Comparison of ENCODE assay signal across 8 mouse cellular contexts in genomic region chr1:171438014-171438670, GRCm38 (mm10). TPM values are rescaled to one million over a fixed set of nuclear protein-coding genes. Genes with fewer than 3 reads are reported as not detected.
A peak's percentile ranks its signal among the peaks of the same experiment; 100 is the strongest.
DNase-seq lines count a peak whose midpoint lies in the region; ATAC-seq and TF ChIP-seq lines count a peak whose summit lies in the region.

No protein-coding gene starts in this region.

- peak overlapping the region; percentile 45; the same call in 1 of the 2 replicates for H3K9ac ChIP-seq in embryonic facial prominence, embryonic 12.5 days
- H3K9ac ChIP-seq in intestine, embryonic 15.5 days: peak overlapping the region; percentile 68

- peak overlapping the region; percentile 59; the same call in 1 of the 2 replicates for H3K27ac ChIP-seq in layer of hippocampus, adult 2 months
- no peak overlapping the region for H3K27ac ChIP-seq in embryonic facial prominence, embryonic 12.5 days
- peak overlapping the region; percentile 86 for H3K27ac ChIP-seq in intestine, embryonic 15.5 days
- 0 out of 2 replicates have a peak overlapping the region, but pooled peaks have one; percentile 9 for H3K27ac ChIP-seq in midbrain, embryonic 10.5 days (replicated peaks)

- DNase-seq in layer of hippocampus, adult 2 months (ENCODE audit: low spot score in 2 of 2): no peak
- no peak for DNase-seq in layer of hippocampus, postnatal 36 days
- no peak for DNase-seq in midbrain, embryonic 10.5 days (ENCODE audit: low spot score)
- no peak for DNase-seq in right cerebral cortex, postnatal 25 days

- no peak for TF ChIP-seq CTCF in layer of hippocampus, adult 2 months (conservative IDR thresholded peaks at IDR 0.05)

- peaks cover 32% of the 10 kb centered on the region for H3K27me3 ChIP-seq in embryonic facial prominence, embryonic 12.5 days
- H3K27me3 ChIP-seq in intestine, embryonic 15.5 days (replicated peaks): no peaks in the 10 kb centered on the region
- H3K27me3 ChIP-seq in midbrain, embryonic 10.5 days (ENCODE audit: low read depth, poor library complexity, severe bottlenecking): peaks cover 64% of the 10 kb centered on the region

- H3K4me3 ChIP-seq in layer of hippocampus, adult 2 months: peak overlapping the region; percentile 52
- H3K4me3 ChIP-seq in embryonic facial prominence, embryonic 12.5 days: peak overlapping the region; percentile 43
- H3K4me3 ChIP-seq in intestine, embryonic 15.5 days (replicated peaks): peak overlapping the region; percentile 58
- H3K4me3 ChIP-seq in midbrain, embryonic 10.5 days: peak overlapping the region; percentile 55

- no peak for ATAC-seq in embryonic facial prominence, embryonic 12.5 days (ENCODE audit: insufficient number of reproducible peaks, insufficient read depth, low FRiP score, low TSS enrichment)
- ATAC-seq in intestine, embryonic 15.5 days: no peak
- no peak for ATAC-seq in cerebellum, adult (ENCODE audit: insufficient number of reproducible peaks, low FRiP score, low TSS enrichment)
- no peak for ATAC-seq in erythroid progenitor cell, adult 5-6 weeks (replicated peaks; ENCODE audit: low FRiP score, poor library complexity, severe bottlenecking)

- H3K4me1 ChIP-seq in embryonic facial prominence, embryonic 12.5 days: 0 out of 2 replicates have a peak, but pooled peaks cover 3% of the 10 kb centered on the region
- H3K4me1 ChIP-seq in intestine, embryonic 15.5 days (replicated peaks): peaks cover 24% of the 10 kb centered on the region
- peaks cover 22% of the 10 kb centered on the region for H3K4me1 ChIP-seq in midbrain, embryonic 10.5 days

- peak overlapping the region; percentile 60 for H3K4me2 ChIP-seq in embryonic facial prominence, embryonic 12.5 days (replicated peaks)
- peak overlapping the region; percentile 69 for H3K4me2 ChIP-seq in intestine, embryonic 15.5 days (replicated peaks)

- no peaks in the 10 kb centered on the region for H3K36me3 ChIP-seq in embryonic facial prominence, embryonic 12.5 days
- no peaks in the 10 kb centered on the region for H3K36me3 ChIP-seq in intestine, embryonic 15.5 days
- no peaks in the 10 kb centered on the region for H3K36me3 ChIP-seq in midbrain, embryonic 10.5 days

- no peaks in the 10 kb centered on the region for H3K9me3 ChIP-seq in embryonic facial prominence, embryonic 12.5 days
- H3K9me3 ChIP-seq in intestine, embryonic 15.5 days: no peaks in the 10 kb centered on the region
- H3K9me3 ChIP-seq in midbrain, embryonic 10.5 days (replicated peaks): no peaks in the 10 kb centered on the region

- WGBS in embryonic facial prominence, embryonic 12.5 days: 6% methylated on average over 18 of the region's 18 CpGs
- WGBS in intestine, embryonic 15.5 days: 5% methylated on average over 18 of the region's 18 CpGs
- WGBS in midbrain, embryonic 10.5 days: 7% methylated on average over 18 of the region's 18 CpGs

RNA-seq across cellular contexts. Expression of gene F11r, which starts 0.8 kb away (rescaled TPM):
- 1 to 10 TPM; 5.7 to 6.9 TPM for total RNA-seq in layer of hippocampus, adult 2 months (2021)
- total RNA-seq in layer of hippocampus, postnatal 36 days (2021): 1 to 10 TPM; 5.0 to 6.6 TPM
- polyA plus RNA-seq in embryonic facial prominence, embryonic 12.5 days (2016; fragmentation: Nextera tagmentation; extraction: Ambion mirVana): 31.8 and 35.2 TPM in 2 replicates
- 88.1 and 100 TPM in 2 replicates for polyA plus RNA-seq in intestine, embryonic 15.5 days (2015; fragmentation: Nextera tagmentation; extraction: Ambion mirVana)
- polyA plus RNA-seq in midbrain, embryonic 10.5 days (2016; fragmentation: Nextera tagmentation; extraction: Ambion mirVana): 14.0 TPM in 2 replicates
- not detected in 2 replicates for total RNA-seq in erythroid progenitor cell, adult 5-6 weeks (2015; ENCODE audit: low replicate concordance)
- not detected in 2 replicates for total RNA-seq in erythroid progenitor cell, adult 5-6 weeks (2017; ENCODE audit: low replicate concordance)

RNA-seq across cellular contexts. Expression of gene Tstd1, which starts 19.5 kb away (rescaled TPM):
- total RNA-seq in layer of hippocampus, adult 2 months (2021): 1 to 10 TPM; 4.1 to 5.6 TPM
- 1 to 10 TPM; 4.1 to 5.9 TPM for total RNA-seq in layer of hippocampus, postnatal 36 days (2021)
- 5.8 and 7.6 TPM in 2 replicates for polyA plus RNA-seq in embryonic facial prominence, embryonic 12.5 days (2016; fragmentation: Nextera tagmentation; extraction: Ambion mirVana)
- polyA plus RNA-seq in intestine, embryonic 15.5 days (2015; fragmentation: Nextera tagmentation; extraction: Ambion mirVana): 3.3 and 3.8 TPM in 2 replicates
- 8.4 and 9.6 TPM in 2 replicates for polyA plus RNA-seq in midbrain, embryonic 10.5 days (2016; fragmentation: Nextera tagmentation; extraction: Ambion mirVana)
- total RNA-seq in erythroid progenitor cell, adult 5-6 weeks (2015; ENCODE audit: low replicate concordance): not detected in 2 replicates
- 0.90 TPM in 1 of 2 replicates, not detected in the other for total RNA-seq in erythroid progenitor cell, adult 5-6 weeks (2017; ENCODE audit: low replicate concordance)

RNA-seq across cellular contexts. Expression of gene Usf1, which starts 27.0 kb away (rescaled TPM):
- 100 to 1,000 TPM; 126 to 128 TPM for total RNA-seq in layer of hippocampus, adult 2 months (2021)
- total RNA-seq in layer of hippocampus, postnatal 36 days (2021): 100 to 1,000 TPM; 114 to 132 TPM
- polyA plus RNA-seq in embryonic facial prominence, embryonic 12.5 days (2016; fragmentation: Nextera tagmentation; extraction: Ambion mirVana): 119 and 125 TPM in 2 replicates
- polyA plus RNA-seq in intestine, embryonic 15.5 days (2015; fragmentation: Nextera tagmentation; extraction: Ambion mirVana): 62.1 and 62.5 TPM in 2 replicates
- polyA plus RNA-seq in midbrain, embryonic 10.5 days (2016; fragmentation: Nextera tagmentation; extraction: Ambion mirVana): 138 and 161 TPM in 2 replicates
- total RNA-seq in erythroid progenitor cell, adult 5-6 weeks (2015; ENCODE audit: low replicate concordance): 1.7 and 4.3 TPM in 2 replicates
- total RNA-seq in erythroid progenitor cell, adult 5-6 weeks (2017; ENCODE audit: low replicate concordance): 5.0 and 9.1 TPM in 2 replicates

RNA-seq across cellular contexts. Expression of gene Arhgap30, which starts 49.4 kb away (rescaled TPM):
- 1 to 10 TPM; 1.9 to 2.2 TPM for total RNA-seq in layer of hippocampus, adult 2 months (2021)
- 1 to 10 TPM; 2.0 to 2.1 TPM for total RNA-seq in layer of hippocampus, postnatal 36 days (2021)
- polyA plus RNA-seq in embryonic facial prominence, embryonic 12.5 days (2016; fragmentation: Nextera tagmentation; extraction: Ambion mirVana): 0.97 and 1.1 TPM in 2 replicates
- polyA plus RNA-seq in intestine, embryonic 15.5 days (2015; fragmentation: Nextera tagmentation; extraction: Ambion mirVana): 2.2 and 2.4 TPM in 2 replicates
- 0.69 and 0.87 TPM in 2 replicates for polyA plus RNA-seq in midbrain, embryonic 10.5 days (2016; fragmentation: Nextera tagmentation; extraction: Ambion mirVana)
- total RNA-seq in erythroid progenitor cell, adult 5-6 weeks (2015; ENCODE audit: low replicate concordance): 11.7 and 15.9 TPM in 2 replicates
- 16.7 and 22.9 TPM in 2 replicates for total RNA-seq in erythroid progenitor cell, adult 5-6 weeks (2017; ENCODE audit: low replicate concordance)

Comparison
In these comparisons a context has a peak if more than half of its experiments do, and no peak if none do; other contexts are left out.
1. RNA of gene F11r, which starts 0.8 kb away (total RNA-seq): 5.7 to 6.9 TPM in layer of hippocampus, adult 2 months and 5.0 to 6.6 TPM in layer of hippocampus, postnatal 36 days; not detected in erythroid progenitor cell, adult 5-6 weeks; every median in the first group is over 4 times any median in the second.
2. RNA of gene Usf1, which starts 27.0 kb away (total RNA-seq): 114 to 132 TPM in layer of hippocampus, postnatal 36 days and 126 to 128 TPM in layer of hippocampus, adult 2 months; 1.7 to 9.1 TPM in erythroid progenitor cell, adult 5-6 weeks; every median in the first group is over 10 times any median in the second.
3. Peak in every context shown above with its lines, with median percentiles within 50 percentile points of each other: H3K4me3 ChIP-seq.